Mouse (Mus musculus) spleen, adult 2 months (tissue): ENCODE measurements around the gene Ocm.

Source experiments
- CTCF ChIP-seq: fragments of 200-500 bp; IDR thresholded peaks from 2 replicates; pipeline ENCODE4 v1.5.1; 2011; ENCODE audit warnings: mild to moderate bottlenecking, inconsistent platforms; ENCODE audit not compliant: insufficient read depth, insufficient read length, insufficient replicate concordance; ENCODE audit errors: extremely low read depth
- POLR2A ChIP-seq: fragments of 200-500 bp; IDR thresholded peaks from 2 replicates; pipeline ENCODE4 v1.6.1; 2011; ENCODE audit warnings: low read depth, low read length, inconsistent platforms

- TF ChIP-seq CTCF (no peak), POLR2A (no peak)
Observed at GRCm38 (mm10) chr5:143989046-143989445, 37.4 kb downstream of the Ocm start.
